Mouse (Mus musculus) embryo, embryonic 11.5 days (tissue): ENCODE data around the gene Car6.

ENCODE experiments used
- DNase-seq: peaks from one replicate; pipeline ENCODE4 v3.0.0-alpha.2; 2012; ENCODE audit warnings: low read depth, low spot score

The Car6 gene

GRCm38 (mm10) chr4:150229747-150230390, 28.7 kb upstream of the Car6 start:
- no peak for DNase-seq

DNA sequence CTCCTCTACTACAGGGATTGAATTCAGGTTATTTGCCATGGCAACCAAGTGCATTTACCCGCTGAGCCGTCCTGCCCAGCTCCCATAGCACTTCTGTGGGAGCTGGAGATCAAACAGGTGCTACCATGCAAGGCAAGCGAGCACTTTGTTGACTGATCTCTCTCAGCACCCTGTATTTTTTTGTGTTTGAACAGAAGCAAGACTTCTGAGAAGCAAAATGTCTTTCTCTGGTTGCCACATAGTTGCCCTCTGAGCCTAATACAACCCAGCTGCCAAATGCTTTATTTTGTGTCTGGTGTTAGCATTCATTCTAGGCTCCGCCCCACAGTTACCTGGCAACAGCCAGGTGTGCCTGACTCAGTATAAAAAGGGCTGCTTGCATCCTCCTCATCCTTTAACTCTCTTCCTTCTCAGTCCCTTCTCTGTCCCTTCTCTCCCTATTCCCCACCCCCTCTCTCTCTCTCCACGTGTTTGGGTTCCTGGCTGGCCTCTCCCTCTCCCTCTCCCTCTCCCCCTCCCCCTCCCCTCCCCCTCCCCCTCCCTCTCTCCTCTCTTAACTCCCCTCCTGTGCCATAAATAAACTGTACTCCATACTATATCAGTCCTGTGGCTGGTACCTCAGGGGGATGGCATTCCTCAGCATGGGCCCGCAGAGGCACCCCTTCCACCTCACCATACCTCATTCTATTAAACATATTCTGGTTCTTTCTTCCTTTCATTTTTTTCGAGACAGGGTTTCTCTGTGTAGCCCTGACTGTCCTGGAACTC, 27.6 kb upstream of the Car6 start:
- DNase-seq, result no peak

DNA sequence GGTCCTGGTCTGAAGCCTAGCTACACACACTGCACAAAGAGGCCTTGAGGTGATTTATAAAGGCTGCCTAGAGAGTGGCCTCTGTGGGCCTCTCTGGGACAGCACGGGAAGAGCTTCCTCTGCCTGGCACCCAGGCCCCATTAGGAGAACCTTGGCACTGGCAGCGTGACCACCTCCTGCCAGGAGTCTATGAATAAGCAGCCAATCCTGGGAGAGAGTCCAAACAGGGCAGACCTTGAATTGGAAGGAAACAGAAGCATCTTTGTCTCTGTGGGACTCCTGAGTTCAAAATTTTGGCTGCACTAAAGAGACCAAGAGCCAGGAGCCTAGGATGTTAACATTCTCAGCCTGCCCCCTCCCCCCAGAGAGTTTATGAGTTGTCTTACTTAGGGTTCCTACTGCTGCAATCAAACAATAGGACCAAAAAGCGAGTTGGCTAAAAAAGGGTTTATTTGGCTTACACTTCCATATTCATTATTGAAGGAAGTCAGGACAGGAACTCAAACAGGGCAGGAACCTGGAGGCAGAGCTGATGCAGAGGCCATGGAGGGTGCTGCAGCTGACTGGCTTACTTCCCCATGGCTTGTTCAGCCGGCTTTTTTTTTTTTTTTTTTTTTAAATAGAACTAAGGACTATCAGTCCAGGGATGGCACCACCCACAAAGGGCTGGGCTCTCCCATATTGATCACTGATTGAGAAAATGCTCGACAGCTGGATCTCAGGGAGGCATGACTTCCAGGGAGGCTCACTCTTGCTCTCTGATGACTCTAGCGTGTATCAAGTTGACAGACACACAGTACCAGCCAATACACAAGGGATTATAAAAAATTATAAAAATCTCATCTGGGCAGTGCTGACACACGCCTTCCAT, 25.9 kb upstream of the Car6 start:
- DNase-seq, result no peak

GRCm38 (mm10) chr4:150225700-150226099, 24.6 kb upstream of the Car6 start:
- no peak for DNase-seq

GRCm38 (mm10) chr4:150223830-150224229, 22.7 kb upstream of the Car6 start:
- no peak for DNase-seq

GRCm38 (mm10) chr4:150221017-150221640, 20.0 kb upstream of the Car6 start:
- no peak for DNase-seq

GRCm38 (mm10) chr4:150220584-150220983, 19.5 kb upstream of the Car6 start:
- DNase-seq, result no peak

GRCm38 (mm10) chr4:150219501-150220292, 18.6 kb upstream of the Car6 start:
- DNase-seq, result no peak

- DNase-seq, result no peak
Observed at GRCm38 (mm10) chr4:150217935-150218334, 16.8 kb upstream of the Car6 start.

GRCm38 (mm10) chr4:150217042-150217554, 16.0 kb upstream of the Car6 start:
- no peak for DNase-seq

GRCm38 (mm10) chr4:150216423-150216822, 15.3 kb upstream of the Car6 start:
- no peak for DNase-seq

- no peak for DNase-seq
Observed at GRCm38 (mm10) chr4:150213910-150214309, 12.8 kb upstream of the Car6 start.

GRCm38 (mm10) chr4:150212553-150212971, 11.4 kb upstream of the Car6 start:
- DNase-seq, result peak; percentile 56

DNA sequence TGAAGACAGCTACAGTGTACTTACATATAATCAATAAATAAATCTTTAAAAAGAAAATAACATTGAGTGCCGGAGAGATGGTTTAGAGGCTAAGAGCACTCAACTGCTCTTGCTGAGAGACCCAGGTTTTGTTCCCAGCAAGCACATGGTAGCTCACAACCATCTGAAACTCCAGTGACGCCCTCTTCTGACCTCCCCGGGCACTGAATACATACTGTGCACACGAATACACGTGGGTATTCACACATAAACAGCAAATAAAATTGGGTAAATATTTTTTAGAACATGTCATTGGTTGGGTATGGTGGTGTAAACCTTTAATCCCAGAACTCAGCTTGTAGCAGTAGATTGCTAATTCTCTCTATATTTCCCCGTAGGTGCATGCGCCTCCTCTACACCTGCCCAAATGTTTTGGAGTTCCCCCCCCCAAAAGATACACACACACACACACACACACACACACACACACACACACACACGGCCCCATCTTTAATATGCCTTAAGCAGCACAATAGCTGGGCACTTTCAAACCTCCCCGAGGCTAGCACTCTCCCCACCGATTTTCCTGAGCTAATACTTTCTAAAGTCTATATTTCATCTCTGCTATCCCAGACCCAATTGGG, 10.9 kb upstream of the Car6 start:
- DNase-seq, result no peak

- DNase-seq, result no peak
Observed at GRCm38 (mm10) chr4:150210306-150210705, 9.2 kb upstream of the Car6 start.

DNA sequence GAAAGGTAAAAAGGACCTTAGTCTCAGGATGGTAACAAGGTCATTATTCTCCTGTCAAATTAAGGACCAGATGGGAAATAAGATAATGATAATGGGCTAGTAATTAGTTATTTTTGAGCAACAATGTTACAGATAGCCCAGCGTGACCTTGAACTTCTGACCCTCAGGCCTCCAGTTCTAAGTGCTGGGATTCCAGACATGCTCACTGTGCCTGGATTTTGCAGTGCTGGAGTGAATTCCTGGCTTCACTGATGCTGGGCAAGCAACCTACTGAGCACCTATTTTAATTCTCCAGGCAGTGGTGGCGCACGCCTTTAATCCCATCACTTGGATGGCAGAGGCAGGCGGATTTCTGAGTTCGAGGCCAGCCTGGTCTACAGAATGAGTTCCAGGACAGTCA, 8.6 kb upstream of the Car6 start:
- DNase-seq, result no peak

DNA sequence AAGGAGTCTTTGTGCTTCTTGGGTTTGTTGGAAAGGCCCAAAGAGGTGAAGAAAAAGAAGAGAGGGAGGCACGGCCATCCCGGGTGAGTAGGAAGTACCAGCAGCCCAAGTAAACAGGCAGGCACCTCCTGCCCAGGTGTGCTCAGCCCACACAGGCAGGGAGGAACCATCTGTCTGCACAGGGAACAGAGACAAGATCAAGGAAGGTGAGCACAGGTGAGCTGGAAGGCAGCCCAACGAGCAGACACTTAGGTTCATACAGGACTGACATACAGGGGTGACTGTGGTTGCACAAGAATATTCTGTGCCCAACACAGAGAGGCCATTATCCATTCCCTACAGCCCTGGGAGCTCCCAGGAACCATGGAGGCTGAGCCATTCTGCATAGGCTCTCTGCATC, 3.7 kb upstream of the Car6 start:
- no peak for DNase-seq

DNA sequence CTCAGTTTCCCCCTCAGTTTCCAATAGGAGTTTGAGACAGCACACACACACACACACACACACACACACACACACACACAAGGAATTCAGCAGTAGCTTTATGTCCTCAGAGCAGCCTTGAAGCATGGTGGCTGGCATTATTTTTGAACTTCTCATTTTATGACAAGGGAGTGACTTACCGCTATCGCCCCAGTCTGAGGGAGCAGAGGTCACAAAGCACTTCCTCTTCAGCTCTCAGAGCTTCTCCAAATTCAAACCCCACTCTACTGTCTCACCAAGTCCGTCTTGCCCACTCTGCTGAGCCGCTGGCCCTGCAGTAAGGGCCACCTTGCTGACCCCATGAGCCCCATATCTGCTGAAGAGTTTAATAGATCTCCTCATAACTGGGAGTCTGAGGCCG, 1.6 kb upstream of the Car6 start:
- no peak for DNase-seq

GRCm38 (mm10) chr4:150198268-150198667, 2.9 kb downstream of the Car6 start:
- DNase-seq, result no peak

GRCm38 (mm10) chr4:150193915-150194314, 7.2 kb downstream of the Car6 start:
- DNase-seq, result no peak
